Mouse (Mus musculus) E14TG2a.4 (cell line): ENCODE data around the gene Pomt2.

Experiments used
- CTCF ChIP-seq: conservative IDR thresholded peaks from 2 replicates; pipeline ENCODE4 v1.5.1; 2014; ENCODE audit warnings: low read length
- POU5F1 ChIP-seq: IDR thresholded peaks from 2 replicates; pipeline ENCODE4 v1.6.1; 2014; ENCODE audit warnings: low read length, borderline replicate concordance

- TF ChIP-seq CTCF (no peak), POU5F1 (no peak)
Measured at GRCm38 (mm10) chr12:87093671-87094070, 54.1 kb downstream of the Pomt2 start.
